Mouse (Mus musculus) kidney, postnatal 36 days (tissue): ENCODE data around the gene Ift88.

Source experiments
- DNase-seq, 2 experiments: peaks; one replicate each; pipeline ENCODE4 v3.0.0; 2021 to 2022; ENCODE audit warnings: mixed read lengths in 2 of 2

Ift88 gene

GRCm38 (mm10) chr14:57533841-57534240 lies 110.0 kb downstream of the Ift88 start:
- no peak for DNase-seq

- no peak for DNase-seq
Observed at GRCm38 (mm10) chr14:57534346-57534745, 110.5 kb downstream of the Ift88 start.

GRCm38 (mm10) chr14:57534961-57535360 lies 111.1 kb downstream of the Ift88 start:
- peak; percentile 14 to 28 for DNase-seq

GRCm38 (mm10) chr14:57535646-57536045 lies 111.8 kb downstream of the Ift88 start:
- peak in 1 of 2 experiments; percentile 22 for DNase-seq

- no peak for DNase-seq
Observed at GRCm38 (mm10) chr14:57536820-57537219, 113.0 kb downstream of the Ift88 start.

- DNase-seq, result no peak
Observed at GRCm38 (mm10) chr14:57537261-57538015, 113.6 kb downstream of the Ift88 start.

- no peak for DNase-seq
Observed at GRCm38 (mm10) chr14:57540683-57541082, 116.8 kb downstream of the Ift88 start.

GRCm38 (mm10) chr14:57542231-57542630 lies 118.4 kb downstream of the Ift88 start:
- DNase-seq, result no peak

- no peak for DNase-seq
Observed at GRCm38 (mm10) chr14:57543420-57544039, 119.7 kb downstream of the Ift88 start.

GRCm38 (mm10) chr14:57545526-57545925 lies 121.7 kb downstream of the Ift88 start:
- DNase-seq, result no peak

GRCm38 (mm10) chr14:57546131-57546530 lies 122.3 kb downstream of the Ift88 start:
- no peak for DNase-seq

- peak in 1 of 2 experiments; percentile 22 for DNase-seq
Observed at GRCm38 (mm10) chr14:57546557-57547021, 122.7 kb downstream of the Ift88 start.

- DNase-seq, result no peak
Observed at GRCm38 (mm10) chr14:57547062-57547461, 123.2 kb downstream of the Ift88 start.

- DNase-seq, result no peak
Observed at GRCm38 (mm10) chr14:57552945-57553344, 129.1 kb downstream of the Ift88 start.

GRCm38 (mm10) chr14:57554434-57554833 lies 130.6 kb downstream of the Ift88 start:
- no peak for DNase-seq

- no peak for DNase-seq
Observed at GRCm38 (mm10) chr14:57555471-57556070, 131.7 kb downstream of the Ift88 start.

GRCm38 (mm10) chr14:57556922-57557321 lies 133.1 kb downstream of the Ift88 start:
- no peak for DNase-seq

GRCm38 (mm10) chr14:57565626-57566025 lies 141.8 kb downstream of the Ift88 start:
- DNase-seq, result no peak
